Mouse (Mus musculus) kidney, adult 2 months (tissue): Measurements from ENCODE around the gene Tmem44. TPM values are rescaled to one million over a fixed set of nuclear protein-coding genes. Genes with fewer than 3 reads are reported as not detected.

Source experiments
- DNase-seq: peaks from one replicate; pipeline ENCODE4 v3.0.0; 2021
- H3K27ac ChIP-seq: fragments of 200-500 bp; 2 replicates; pipeline ENCODE4 v1.5.1; 2012; ENCODE audit warnings: low read depth, low read length, control low read depth, inconsistent platforms; ENCODE audit not compliant: insufficient read depth
- H3K27me3 ChIP-seq: fragments of 200-500 bp; replicated peaks from 2 replicates; pipeline ENCODE4 v1.6.1; 2012; ENCODE audit warnings: mild to moderate bottlenecking, moderate library complexity, low read length, inconsistent platforms; ENCODE audit not compliant: control insufficient read depth, insufficient read depth
- H3K36me3 ChIP-seq: fragments of 200-500 bp; 2 replicates; pipeline ENCODE4 v1.6.1; 2012; ENCODE audit warnings: mild to moderate bottlenecking, moderate library complexity, low read length, inconsistent platforms; ENCODE audit not compliant: control insufficient read depth, insufficient read depth
- H3K4me1 ChIP-seq: fragments of 200-500 bp; 2 replicates; pipeline ENCODE4 v1.6.1; 2011; ENCODE audit warnings: low read length; ENCODE audit not compliant: control insufficient read depth, insufficient read depth
- H3K4me3 ChIP-seq: fragments of 200-500 bp; 2 replicates; pipeline ENCODE4 v1.5.1; 2011; ENCODE audit warnings: mild to moderate bottlenecking, low read depth, low read length, control low read depth; ENCODE audit not compliant: insufficient read depth
- CTCF ChIP-seq: fragments of 200-500 bp; conservative IDR thresholded peaks from 2 replicates; pipeline ENCODE4 v1.5.1; 2011; ENCODE audit warnings: low read depth, mild to moderate bottlenecking, control low read depth, low read length, moderate library complexity, mixed read lengths; ENCODE audit not compliant: insufficient read depth, insufficient read length
- POLR2A ChIP-seq: fragments of 200-500 bp; IDR thresholded peaks from one replicate; pipeline ENCODE4 v1.6.1; 2011; ENCODE audit warnings: low read depth, low read length, control low read depth
- WGBS: fragments of 180-500 bp; shearing (Covaris S2); methylation state at CpG from one replicate; pipeline ENCODE4 v1.1.7; 2018; 5-methylcytosine and 5-hydroxymethylcytosine counted together
- polyA plus RNA-seq: library from polyadenylated mRNA; depleted of rRNA; stranded (reverse); fragments of >200 nt; gene quantifications from 2 replicates; pipeline ENCODE4 v1.2.3, GENCODE M21; 2012

Tmem44 gene
- polyA plus RNA-seq, 1 experiment, result 6.7 TPM

DNA sequence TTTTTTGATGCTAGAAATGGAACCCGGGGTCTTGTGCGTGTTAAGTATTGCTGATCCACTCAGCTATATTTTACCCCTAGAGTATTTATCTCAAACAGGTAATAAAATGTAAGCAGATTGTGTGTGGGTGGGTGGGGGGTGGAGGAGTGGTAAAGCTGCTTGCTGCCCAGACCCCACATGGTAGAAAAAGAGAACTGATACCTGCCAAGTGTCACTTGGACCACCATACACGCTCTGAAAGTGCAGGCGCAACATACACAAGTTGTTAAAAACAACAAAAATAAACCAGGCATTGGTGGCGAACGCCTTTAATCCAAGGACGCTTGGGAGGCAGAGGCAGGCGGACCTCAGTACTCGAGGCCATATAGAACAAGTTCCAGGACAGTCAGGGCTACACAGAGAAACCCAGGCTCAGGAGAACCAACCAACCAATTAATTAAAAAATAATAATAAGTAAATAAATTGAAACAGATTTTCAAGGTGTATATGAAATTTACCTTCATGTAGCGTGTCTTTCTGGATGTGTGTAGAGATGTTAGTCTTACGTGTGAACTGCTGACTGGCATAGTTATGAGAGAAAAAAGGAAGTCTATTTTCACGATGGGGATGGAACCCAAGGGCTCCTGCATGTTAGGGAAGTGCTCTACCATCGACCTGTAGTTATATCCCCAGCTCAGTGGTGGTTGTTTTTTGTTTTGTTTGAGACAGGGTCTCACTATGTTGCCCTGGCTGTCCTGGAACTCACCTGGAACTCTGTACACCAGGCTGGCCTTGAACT is 38.9 kb downstream of the Tmem44 start:
- TF ChIP-seq POLR2A (no peak), CTCF (no peak)
- H3K27me3 ChIP-seq, result no peaks in the 10 kb centered on the region
- peak overlapping the region; percentile 92; the same call in 1 of the 2 replicates for H3K4me3 ChIP-seq
- 80% methylated on average over 13 of the region's 13 CpGs for WGBS
- H3K27ac ChIP-seq, result peak overlapping the region; percentile 98
- H3K36me3 ChIP-seq, result no peaks in the 10 kb centered on the region
- DNase-seq, result no peak
- peaks cover 26% of the 10 kb centered on the region for H3K4me1 ChIP-seq

DNA sequence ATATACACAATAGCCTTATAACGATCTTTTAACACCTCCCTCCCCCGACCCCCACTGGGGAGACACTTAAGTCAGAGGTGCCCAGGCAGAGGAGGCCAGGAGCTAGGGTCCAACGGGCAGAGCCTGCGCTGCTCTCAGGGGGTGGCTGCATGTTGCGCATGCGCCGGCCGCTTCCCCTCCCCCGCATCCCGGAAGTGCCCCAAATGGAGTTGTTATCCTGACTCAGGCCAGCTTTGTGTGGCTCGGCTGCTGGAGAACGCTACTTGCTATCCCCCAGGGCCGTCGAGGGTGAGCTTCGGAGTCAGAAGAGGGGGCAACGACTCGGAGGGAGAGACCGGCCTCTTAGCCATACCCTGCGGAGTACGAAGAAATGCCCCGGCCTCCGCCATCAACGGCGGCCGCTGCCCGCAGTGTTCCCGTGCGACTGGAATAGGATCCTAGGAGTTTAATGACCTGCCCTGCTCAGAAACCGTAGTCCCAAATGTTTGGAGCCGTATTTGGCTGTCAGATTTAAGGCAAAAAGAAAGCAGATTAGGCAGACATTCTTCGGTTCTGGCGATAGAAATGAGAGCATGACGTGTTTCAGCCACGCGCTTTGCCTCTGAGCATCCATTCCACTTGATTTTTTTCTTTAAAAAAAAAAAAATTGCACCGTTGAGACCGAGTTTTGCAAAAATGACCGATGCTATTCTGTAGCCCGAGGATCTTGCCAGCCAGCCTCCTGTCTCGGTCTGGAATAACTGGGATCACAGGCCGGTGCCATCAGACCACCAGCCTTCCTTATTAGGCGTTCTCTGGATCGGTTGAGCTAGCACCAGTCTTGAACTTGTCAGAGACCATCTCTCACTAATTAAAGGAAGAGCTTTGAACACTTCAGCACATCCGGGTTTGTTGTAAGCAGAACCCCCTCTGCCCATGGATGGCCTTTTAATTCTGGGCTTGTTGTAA is 39.9 kb downstream of the Tmem44 start:
- peak; percentile 93 for DNase-seq
- no peaks in the 10 kb centered on the region for H3K27me3 ChIP-seq
- WGBS, result 2% methylated on average over 44 of the region's 44 CpGs
- peak overlapping the region; percentile 92 for H3K4me3 ChIP-seq
- TF ChIP-seq POLR2A (peak; percentile 89), CTCF (no peak)
- H3K4me1 ChIP-seq, result peaks cover 26% of the 10 kb centered on the region
- no peaks in the 10 kb centered on the region for H3K36me3 ChIP-seq
- peak overlapping the region; percentile 98 for H3K27ac ChIP-seq

DNA sequence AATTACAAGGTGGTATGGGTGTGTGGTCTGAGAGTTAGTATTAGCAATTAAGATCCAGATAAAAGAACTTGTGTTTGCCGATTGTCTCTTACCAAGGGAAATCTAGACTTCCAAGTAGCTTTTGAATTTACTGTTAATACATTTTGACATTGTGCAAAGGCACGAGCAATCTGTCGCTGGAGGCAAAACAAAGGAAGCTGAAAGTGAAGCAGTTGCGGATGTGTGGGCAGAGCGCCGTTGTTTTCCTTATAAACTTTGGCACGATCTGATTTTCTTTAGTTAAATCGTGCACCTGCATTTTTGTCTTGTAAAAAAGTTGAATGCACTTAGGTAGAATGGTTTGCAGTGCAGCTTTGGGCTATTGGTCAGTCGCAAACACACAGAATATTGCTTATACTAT is 40.6 kb downstream of the Tmem44 start:
- peak overlapping the region; percentile 98 for H3K27ac ChIP-seq
- H3K36me3 ChIP-seq, result no peaks in the 10 kb centered on the region
- H3K27me3 ChIP-seq, result no peaks in the 10 kb centered on the region
- no peak for TF ChIP-seq POLR2A
- TF ChIP-seq CTCF, result no peak
- peak overlapping the region; percentile 92 for H3K4me3 ChIP-seq
- no peak for DNase-seq
- peaks cover 26% of the 10 kb centered on the region for H3K4me1 ChIP-seq
- WGBS, result 11% methylated on average over 9 of the region's 9 CpGs

DNA sequence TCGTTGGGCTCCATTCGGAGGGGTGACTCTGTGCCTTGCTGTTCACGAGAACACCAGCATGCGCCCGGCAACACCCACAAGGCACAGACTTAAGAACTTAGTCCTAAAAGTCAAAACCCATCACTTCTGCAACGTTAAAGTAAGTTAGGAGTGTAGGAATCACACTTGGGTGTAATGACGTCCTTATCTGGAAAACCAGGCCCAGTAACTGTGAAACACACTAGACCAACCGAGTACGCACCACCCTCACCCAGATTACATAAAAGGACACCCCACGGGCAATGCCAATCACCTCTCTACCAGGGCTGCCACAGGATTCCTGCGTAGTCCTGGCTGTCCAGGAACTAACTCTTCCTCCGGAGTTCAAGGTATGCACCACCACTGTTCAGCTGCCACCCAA is 41.3 kb downstream of the Tmem44 start:
- no peak overlapping the region for H3K27ac ChIP-seq
- peaks cover 26% of the 10 kb centered on the region for H3K4me1 ChIP-seq
- WGBS, result 95% methylated on average over 12 of the region's 12 CpGs
- no peaks in the 10 kb centered on the region for H3K36me3 ChIP-seq
- no peak overlapping the region for H3K4me3 ChIP-seq
- no peaks in the 10 kb centered on the region for H3K27me3 ChIP-seq
- TF ChIP-seq CTCF (no peak), POLR2A (no peak)
- DNase-seq, result no peak

DNA sequence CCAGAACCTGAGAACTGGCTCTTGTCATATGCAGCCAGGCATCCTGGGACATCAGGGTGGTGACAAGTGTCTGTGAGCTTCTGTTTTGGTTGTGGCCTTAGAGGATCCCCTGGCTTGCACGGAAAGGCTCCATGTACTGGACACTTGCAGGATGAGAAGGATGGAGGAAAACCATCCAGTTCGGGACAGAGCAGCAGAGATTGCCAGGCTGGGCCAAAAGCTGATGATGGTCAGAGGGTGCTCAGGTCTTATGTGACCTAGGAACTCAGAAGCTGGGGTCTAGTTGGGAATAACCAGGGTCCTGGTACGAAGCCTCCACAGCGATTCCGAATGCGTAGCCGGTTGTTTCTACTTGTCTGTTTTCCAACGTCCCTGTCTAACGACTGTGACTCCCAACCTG is 41.9 kb downstream of the Tmem44 start:
- no peak overlapping the region for H3K27ac ChIP-seq
- H3K27me3 ChIP-seq, result no peaks in the 10 kb centered on the region
- peaks cover 26% of the 10 kb centered on the region for H3K4me1 ChIP-seq
- no peak overlapping the region for H3K4me3 ChIP-seq
- no peak for DNase-seq
- TF ChIP-seq POLR2A (no peak), CTCF (no peak)
- H3K36me3 ChIP-seq, result no peaks in the 10 kb centered on the region
- 95% methylated on average over 9 of the region's 9 CpGs for WGBS

DNA sequence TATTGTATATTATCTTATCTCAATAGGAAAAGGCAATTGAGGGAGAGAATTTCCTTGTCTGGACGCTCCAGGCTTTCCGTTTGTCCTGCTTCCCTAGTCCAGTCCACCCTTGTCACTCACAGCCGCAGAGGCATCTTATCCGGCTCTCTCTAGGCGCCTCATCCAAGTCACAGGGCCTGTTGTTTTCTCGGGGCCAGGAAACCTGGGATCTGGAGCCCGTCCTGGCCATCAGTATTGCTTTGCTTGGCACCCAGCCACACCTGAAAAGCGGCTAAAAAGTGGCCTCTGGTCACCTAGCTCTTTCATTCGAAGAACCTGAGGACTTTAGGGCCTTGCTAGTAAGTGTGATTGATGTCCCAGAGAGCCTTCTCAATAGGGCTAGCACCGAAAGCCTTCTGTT is 43.5 kb downstream of the Tmem44 start:
- TF ChIP-seq CTCF (no peak), POLR2A (no peak)
- 54% methylated on average over 10 of the region's 10 CpGs for WGBS
- peak; percentile 53 for DNase-seq
- Histone ChIP-seq H3K27me3 (no peaks in the 10 kb centered on the region), H3K4me1 (peaks cover 16% of the 10 kb centered on the region), H3K36me3 (no peaks in the 10 kb centered on the region), H3K4me3 (no peak overlapping the region), H3K27ac (no peak overlapping the region)
